Mouse (Mus musculus) olfactory bulb, adult 2 months (tissue): ENCODE results near the gene Ptpn6.

Source experiments
- CTCF ChIP-seq: fragments of 200-500 bp; IDR thresholded peaks from 2 replicates; pipeline ENCODE4 v1.5.1; 2012; ENCODE audit warnings: low read depth, mild to moderate bottlenecking, low read length, moderate library complexity; ENCODE audit not compliant: insufficient read depth
- POLR2A ChIP-seq: fragments of 200-500 bp; IDR thresholded peaks from 2 replicates; pipeline ENCODE4 v1.6.1; 2012; ENCODE audit warnings: mild to moderate bottlenecking, low read depth, low read length, moderate library complexity; ENCODE audit not compliant: insufficient read depth

DNA sequence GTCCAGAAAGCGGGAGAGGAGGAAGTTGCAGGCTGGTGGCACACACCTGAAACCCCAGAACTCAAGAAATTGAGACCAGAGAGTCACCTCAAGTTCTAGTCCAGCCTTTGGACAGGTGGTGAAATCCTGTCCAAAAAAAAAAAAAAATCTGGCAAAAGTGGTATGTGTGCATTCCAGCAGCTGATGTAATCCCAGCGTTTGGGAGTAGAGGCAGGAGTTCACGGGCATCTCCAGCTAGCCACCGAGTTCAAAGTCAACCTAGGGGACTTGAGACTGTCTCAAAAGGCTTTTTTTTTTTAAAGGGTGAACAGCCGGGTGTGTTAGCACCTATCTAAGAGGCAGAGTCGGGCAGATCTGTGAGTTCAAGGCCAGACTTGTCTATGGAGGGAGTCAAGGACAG lies 62.3 kb downstream of the Ptpn6 start:
- no peak for TF ChIP-seq CTCF
- TF ChIP-seq POLR2A: no peak
